Mouse (Mus musculus): ENCODE results near the gene Rab40c.

GRCm38 (mm10) chr17:25836397-25837075 lies 83.0 kb downstream of the Rab40c start:
- no peak for TF ChIP-seq CTCF (IDR thresholded peaks at IDR 0.05; ENCODE audit: insufficient read depth, low read depth, low read length)
- no peak for TF ChIP-seq POLR2A (IDR thresholded peaks at IDR 0.05; ENCODE audit: insufficient read depth, low read depth, low read length)

Data from olfactory bulb, adult 2 months (tissue).